Mouse (Mus musculus) intestine, embryonic 14.5 days (tissue): ENCODE measurements around the gene Olfr60. TPM values are rescaled to one million over a fixed set of nuclear protein-coding genes. Genes with fewer than 3 reads are reported as not detected.

ENCODE experiments used
- ATAC-seq: fragments of 200-750 bp; cut with Nextera tagmentation; replicated peaks from 2 replicates; pipeline ENCODE4 v1.8.0; 2017; ENCODE audit warnings: low read depth, moderate number of reproducible peaks, moderate TSS enrichment, moderate library complexity; ENCODE audit not compliant: low FRiP score, low TSS enrichment
- DNase-seq: peaks from one replicate; pipeline ENCODE4 v3.0.0-alpha.2; 2018; ENCODE audit warnings: low spot score
- H3K27ac ChIP-seq: fragments of 300-500 bp; sonication (generic); 2 replicates; pipeline ENCODE4 v1.5.1; 2014; ENCODE audit warnings: low read depth, mild to moderate bottlenecking, control low read depth
- H3K27me3 ChIP-seq: fragments of 300-500 bp; sonication (generic); replicated peaks from 2 replicates; pipeline ENCODE4 v1.6.1; 2014; ENCODE audit warnings: low read length, control low read depth; ENCODE audit not compliant: control insufficient read depth, insufficient read depth
- H3K36me3 ChIP-seq: fragments of 300-500 bp; sonication (generic); 2 replicates; pipeline ENCODE4 v1.6.1; 2014; ENCODE audit warnings: low read length, control low read depth; ENCODE audit not compliant: control insufficient read depth, insufficient read depth
- H3K4me1 ChIP-seq: fragments of 300-500 bp; sonication (generic); replicated peaks from 2 replicates; pipeline ENCODE4 v1.6.1; 2014; ENCODE audit warnings: low read length, control low read depth, mixed read lengths; ENCODE audit not compliant: control insufficient read depth, insufficient read depth
- H3K4me2 ChIP-seq: fragments of 300-500 bp; sonication (generic); 2 replicates; pipeline ENCODE4 v1.6.1; 2014; ENCODE audit warnings: low read length
- H3K4me3 ChIP-seq: fragments of 300-500 bp; sonication (generic); 2 replicates; pipeline ENCODE4 v1.5.1; 2014; ENCODE audit warnings: low read depth, low read length, control low read depth, mixed read lengths
- H3K9ac ChIP-seq: fragments of 300-500 bp; sonication (generic); 2 replicates; pipeline ENCODE4 v1.6.1; 2014; ENCODE audit warnings: mild to moderate bottlenecking, low read length
- H3K9me3 ChIP-seq: fragments of 300-500 bp; sonication (generic); 2 replicates; pipeline ENCODE4 v1.6.1; 2016; ENCODE audit warnings: low read length, control low read depth; ENCODE audit not compliant: control insufficient read depth
- WGBS: fragments of 180-500 bp; shearing (Covaris S2); extraction: QIAGEN DNeasy Blood & Tissue Kit; methylation state at CpG from one replicate; pipeline ENCODE4 v1.1.7; 2014; 5-methylcytosine and 5-hydroxymethylcytosine counted together
- polyA plus RNA-seq: library from polyadenylated mRNA; unstranded; fragments of >200 nt; fragmentation: Nextera tagmentation; extraction: Ambion mirVana; gene quantifications from 2 replicates; pipeline ENCODE4 v1.2.1, GENCODE M21; 2014

The Olfr60 gene
- polyA plus RNA-seq: not detected in 2 replicates

GRCm38 (mm10) chr7:140361571-140361970 lies at the start of gene Olfr60:
Gene Olfr60 (minus strand): TSS chr7:140361671.
- DNase-seq: no peak
- Histone ChIP-seq H3K36me3 (no peaks in the 10 kb centered on the region), H3K27me3 (no peaks in the 10 kb centered on the region), H3K27ac (no peak within 1 kb of the TSS), H3K4me2 (no peak within 1 kb of the TSS), H3K9me3 (no peaks in the 10 kb centered on the region), H3K4me3 (no peak within 1 kb of the TSS), H3K9ac (no peak within 1 kb of the TSS), H3K4me1 (no peaks in the 10 kb centered on the region)
- 67% methylated on average over 3 of the region's 3 CpGs for WGBS
- ATAC-seq: no peak

DNA sequence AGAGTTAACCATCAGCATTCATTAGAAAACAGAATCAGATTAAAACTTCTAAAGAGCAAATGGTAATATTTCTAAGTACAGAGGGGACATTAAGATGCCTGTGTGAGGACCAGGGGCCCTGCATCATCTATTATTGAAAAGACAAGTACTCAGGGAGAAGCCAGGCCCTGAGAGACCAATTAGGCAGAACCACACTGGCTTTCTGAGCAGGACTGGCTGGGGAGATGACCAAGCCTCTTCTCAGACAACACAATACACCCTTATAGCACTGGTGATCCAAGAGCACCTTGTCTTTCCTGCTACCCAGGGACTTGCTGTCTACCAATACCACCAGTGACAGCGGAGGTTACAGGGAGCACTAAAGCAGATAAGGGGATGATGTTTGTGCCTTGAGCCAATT lies 41.3 kb upstream of the Olfr60 start, which contains the start of gene Olfr531:
TSS of gene Olfr531 (minus strand) at position 101 of the 400 bp plus-strand sequence.
- Histone ChIP-seq H3K4me1 (no peaks in the 10 kb centered on the region), H3K4me3 (no peak within 1 kb of the TSS), H3K9me3 (no peaks in the 10 kb centered on the region), H3K4me2 (no peak within 1 kb of the TSS), H3K27me3 (no peaks in the 10 kb centered on the region), H3K9ac (no peak within 1 kb of the TSS), H3K27ac (no peak within 1 kb of the TSS), H3K36me3 (no peaks in the 10 kb centered on the region)
- ATAC-seq (no peak), DNase-seq (no peak)
- 80% methylated on average over 1 of the region's 1 CpGs for WGBS

DNA sequence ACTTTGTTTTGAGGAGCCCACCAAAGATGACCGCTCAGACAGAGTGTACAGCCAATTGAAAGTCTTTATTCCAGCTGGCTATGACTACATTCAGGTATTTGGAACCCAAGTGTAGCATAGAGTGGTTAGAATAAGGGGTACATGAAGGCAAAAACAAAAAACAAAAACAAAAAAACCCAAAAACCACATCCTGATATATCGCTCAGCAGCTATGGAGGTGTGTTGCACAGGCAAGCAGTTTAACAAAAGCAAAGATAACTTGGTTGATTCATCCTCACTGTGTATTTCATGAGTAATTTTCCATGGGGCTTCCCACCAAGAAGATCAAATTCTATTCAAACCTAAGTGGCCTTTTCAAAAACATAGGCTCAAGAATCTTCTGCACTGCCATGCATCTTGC lies 15.4 kb upstream of the Olfr60 start:
- Histone ChIP-seq H3K27ac (no peak overlapping the region), H3K9ac (no peak overlapping the region), H3K4me1 (no peaks in the 10 kb centered on the region), H3K9me3 (no peaks in the 10 kb centered on the region), H3K36me3 (no peaks in the 10 kb centered on the region), H3K4me3 (no peak overlapping the region), H3K27me3 (no peaks in the 10 kb centered on the region), H3K4me2 (no peak overlapping the region)
- DNase-seq (no peak), ATAC-seq (no peak)
- 97% methylated on average over 2 of the region's 2 CpGs for WGBS

DNA sequence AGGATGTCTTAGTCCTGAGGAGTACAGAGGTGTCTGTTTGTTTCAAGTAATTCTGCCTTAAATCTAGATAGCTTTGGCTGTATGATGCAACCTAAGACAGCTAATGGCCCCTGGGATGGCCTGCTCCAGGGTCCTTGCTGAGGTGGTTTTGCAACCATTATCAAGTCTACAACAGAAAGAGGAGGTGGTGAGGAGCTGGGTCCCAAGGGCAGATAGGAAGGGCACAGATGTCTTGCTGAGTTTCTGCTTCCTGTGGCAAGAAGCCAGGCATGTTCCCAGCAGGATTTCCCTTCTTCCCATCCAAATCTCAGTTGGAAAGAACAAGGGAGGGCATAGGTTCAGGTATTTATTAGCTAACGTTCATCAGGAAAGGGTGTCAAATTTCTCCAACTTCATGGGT lies 14.8 kb upstream of the Olfr60 start, which contains the start of gene Olfr530:
TSS of gene Olfr530 (minus strand) at position 101 of the 400 bp plus-strand sequence.
- H3K4me2 ChIP-seq: no peak within 1 kb of the TSS
- no peak within 1 kb of the TSS for H3K27ac ChIP-seq
- H3K27me3 ChIP-seq: no peaks in the 10 kb centered on the region
- no peak for DNase-seq
- no peak for ATAC-seq
- H3K36me3 ChIP-seq: no peaks in the 10 kb centered on the region
- WGBS: 31% methylated on average over 1 of the region's 1 CpGs
- H3K9me3 ChIP-seq: no peaks in the 10 kb centered on the region
- H3K4me3 ChIP-seq: no peak within 1 kb of the TSS
- H3K9ac ChIP-seq: no peak within 1 kb of the TSS
- no peaks in the 10 kb centered on the region for H3K4me1 ChIP-seq

GRCm38 (mm10) chr7:140374300-140374699 lies 12.8 kb upstream of the Olfr60 start:
- H3K9me3 ChIP-seq: no peaks in the 10 kb centered on the region
- no peak overlapping the region for H3K9ac ChIP-seq
- no peaks in the 10 kb centered on the region for H3K36me3 ChIP-seq
- H3K27me3 ChIP-seq: no peaks in the 10 kb centered on the region
- no peak overlapping the region for H3K4me3 ChIP-seq
- DNase-seq: no peak
- no peak overlapping the region for H3K4me2 ChIP-seq
- no peaks in the 10 kb centered on the region for H3K4me1 ChIP-seq
- H3K27ac ChIP-seq: no peak overlapping the region
- 81% methylated on average over 4 of the region's 4 CpGs for whole genome bisulfite sequencing
- ATAC-seq: no peak

- H3K9me3 ChIP-seq: no peaks in the 10 kb centered on the region
- H3K4me3 ChIP-seq: no peak within 1 kb of the TSS
- no peak within 1 kb of the TSS for H3K27ac ChIP-seq
- no peak within 1 kb of the TSS for H3K4me2 ChIP-seq
- H3K4me1 ChIP-seq: no peaks in the 10 kb centered on the region
- no peak within 1 kb of the TSS for H3K9ac ChIP-seq
- no peaks in the 10 kb centered on the region for H3K27me3 ChIP-seq
- ATAC-seq (no peak), DNase-seq (no peak)
- no peaks in the 10 kb centered on the region for H3K36me3 ChIP-seq
- WGBS: 96% methylated on average over 2 of the region's 2 CpGs
These were observed 27.8 kb downstream of the Olfr60 start, which contains the start of gene Olfr527 for GRCm38 (mm10) chr7:140333717-140334116. Gene Olfr527 (plus strand): TSS chr7:140334017.

DNA sequence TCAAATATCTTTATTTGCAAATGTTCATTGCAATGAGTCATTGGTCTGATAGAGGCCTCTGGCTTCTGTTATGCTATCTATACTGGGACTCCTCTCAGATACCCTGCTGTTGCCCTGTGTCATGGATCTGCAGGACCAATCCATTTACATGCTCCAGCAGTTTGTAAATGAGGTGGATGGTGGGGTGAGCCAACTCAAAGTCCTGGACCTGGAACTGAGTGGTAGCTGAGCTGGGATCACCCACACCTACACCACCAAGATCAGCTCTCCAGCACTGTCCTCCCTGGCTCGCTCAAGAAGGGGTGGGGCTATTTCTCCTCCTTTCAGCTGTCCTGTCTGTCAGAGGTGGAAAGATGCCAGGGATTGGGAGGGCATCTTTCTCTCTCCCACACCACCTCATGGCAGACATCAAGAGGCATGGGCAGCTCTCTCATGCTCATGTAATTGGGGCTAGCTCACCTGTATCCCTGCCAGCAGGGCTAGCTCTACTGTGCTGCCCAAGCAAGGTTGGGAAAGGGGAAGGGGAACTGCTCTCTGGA lies 31.6 kb downstream of the Olfr60 start:
- ATAC-seq: no peak
- Histone ChIP-seq H3K36me3 (no peaks in the 10 kb centered on the region), H3K27ac (no peak overlapping the region), H3K27me3 (no peaks in the 10 kb centered on the region), H3K9ac (no peak overlapping the region), H3K4me3 (no peak overlapping the region), H3K4me2 (no peak overlapping the region), H3K4me1 (no peaks in the 10 kb centered on the region), H3K9me3 (no peaks in the 10 kb centered on the region)
- WGBS: 60% methylated on average over 1 of the region's 1 CpGs
- DNase-seq: no peak

- no peak overlapping the region for H3K9ac ChIP-seq
- no peaks in the 10 kb centered on the region for H3K4me1 ChIP-seq
- no peaks in the 10 kb centered on the region for H3K9me3 ChIP-seq
- H3K27me3 ChIP-seq: no peaks in the 10 kb centered on the region
- no peak for ATAC-seq
- H3K4me3 ChIP-seq: no peak overlapping the region
- H3K4me2 ChIP-seq: no peak overlapping the region
- no peak overlapping the region for H3K27ac ChIP-seq
- no peaks in the 10 kb centered on the region for H3K36me3 ChIP-seq
- no peak for DNase-seq
These were observed 40.3 kb downstream of the Olfr60 start for GRCm38 (mm10) chr7:140321135-140321534.

DNA sequence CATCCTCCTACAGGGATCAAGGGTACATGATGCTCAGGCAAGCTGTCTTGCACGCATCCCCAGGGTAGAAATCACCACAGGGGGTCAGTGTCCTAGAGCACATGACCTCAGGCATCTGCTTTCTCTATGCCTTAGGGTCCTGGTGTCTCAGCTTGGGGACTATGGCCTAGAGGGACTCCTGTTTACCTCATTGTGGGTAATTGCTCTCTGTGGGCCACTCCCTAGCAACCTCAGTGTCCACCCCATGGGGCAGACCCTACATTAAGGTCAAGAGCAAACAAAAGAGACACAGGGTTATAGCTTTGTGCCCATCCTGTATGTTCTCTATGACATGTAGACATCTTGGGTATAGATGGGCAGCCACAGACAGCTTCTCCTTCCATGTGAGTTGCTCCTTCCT lies 40.9 kb downstream of the Olfr60 start, which contains the start of gene Olfr525:
TSS of gene Olfr525 (plus strand) at position 301 of the 400 bp plus-strand sequence.
- WGBS: 82% methylated on average over 1 of the region's 1 CpGs
- Histone ChIP-seq H3K9ac (no peak within 1 kb of the TSS), H3K27ac (no peak within 1 kb of the TSS), H3K27me3 (no peaks in the 10 kb centered on the region), H3K4me3 (no peak within 1 kb of the TSS), H3K9me3 (no peaks in the 10 kb centered on the region), H3K4me1 (no peaks in the 10 kb centered on the region), H3K4me2 (no peak within 1 kb of the TSS), H3K36me3 (no peaks in the 10 kb centered on the region)
- ATAC-seq (no peak), DNase-seq (no peak)
